Mouse (Mus musculus) limb, embryonic 12.5 days (tissue): ENCODE measurements around the gene Gm10721. TPM values are rescaled to one million over a fixed set of nuclear protein-coding genes. Genes with fewer than 3 reads are reported as not detected.
"Not testable (repeated sequence)": the region's sequence is repeated elsewhere in the genome, so short reads cannot be mapped to it uniquely, and the experiment has no call there.

Source experiments
- ATAC-seq: fragments of 200-750 bp; cut with Nextera tagmentation; 2 replicates; pipeline ENCODE4 v1.8.0; 2017; ENCODE audit warnings: low read depth, moderate TSS enrichment; ENCODE audit not compliant: insufficient number of reproducible peaks, insufficient read depth, low FRiP score, low TSS enrichment
- H3K27ac ChIP-seq: fragments of 300-500 bp; sonication (generic); 2 replicates; pipeline ENCODE4 v1.5.1; 2016; ENCODE audit warnings: mild to moderate bottlenecking, moderate library complexity
- H3K27me3 ChIP-seq: fragments of 300-500 bp; sonication (generic); 2 replicates; pipeline ENCODE4 v1.6.1; 2016; ENCODE audit warnings: mild to moderate bottlenecking, moderate library complexity
- H3K36me3 ChIP-seq: fragments of 300-500 bp; sonication (generic); 2 replicates; pipeline ENCODE4 v1.6.1; 2016; ENCODE audit warnings: mild to moderate bottlenecking, moderate library complexity
- H3K4me1 ChIP-seq: fragments of 300-500 bp; sonication (generic); replicated peaks from 2 replicates; pipeline ENCODE4 v1.6.1; 2016
- H3K4me2 ChIP-seq: fragments of 300-500 bp; sonication (generic); 2 replicates; pipeline ENCODE4 v1.6.1; 2016; ENCODE audit warnings: mild to moderate bottlenecking, moderate library complexity
- H3K4me3 ChIP-seq: fragments of 300-500 bp; sonication (generic); replicated peaks from 2 replicates; pipeline ENCODE4 v1.5.1; 2016; ENCODE audit warnings: mild to moderate bottlenecking
- H3K9ac ChIP-seq: fragments of 300-500 bp; sonication (generic); replicated peaks from 2 replicates; pipeline ENCODE4 v1.6.1; 2016; ENCODE audit warnings: mild to moderate bottlenecking, moderate library complexity
- H3K9me3 ChIP-seq: fragments of 300-500 bp; sonication (generic); 2 replicates; pipeline ENCODE4 v1.6.1; 2016; ENCODE audit warnings: mild to moderate bottlenecking, moderate library complexity
- WGBS: fragments of 180-500 bp; shearing (Covaris S2); methylation state at CpG from one replicate; pipeline ENCODE4 v1.1.7; 2016; 5-methylcytosine and 5-hydroxymethylcytosine counted together
- polyA plus RNA-seq: library from polyadenylated mRNA; unstranded; fragments of >200 nt; fragmentation: Nextera tagmentation; extraction: Ambion mirVana; gene quantifications from 2 replicates; pipeline ENCODE4 v1.2.1, GENCODE M21; 2016

Gene Gm10721
- polyA plus RNA-seq = not detected in 2 replicates

DNA sequence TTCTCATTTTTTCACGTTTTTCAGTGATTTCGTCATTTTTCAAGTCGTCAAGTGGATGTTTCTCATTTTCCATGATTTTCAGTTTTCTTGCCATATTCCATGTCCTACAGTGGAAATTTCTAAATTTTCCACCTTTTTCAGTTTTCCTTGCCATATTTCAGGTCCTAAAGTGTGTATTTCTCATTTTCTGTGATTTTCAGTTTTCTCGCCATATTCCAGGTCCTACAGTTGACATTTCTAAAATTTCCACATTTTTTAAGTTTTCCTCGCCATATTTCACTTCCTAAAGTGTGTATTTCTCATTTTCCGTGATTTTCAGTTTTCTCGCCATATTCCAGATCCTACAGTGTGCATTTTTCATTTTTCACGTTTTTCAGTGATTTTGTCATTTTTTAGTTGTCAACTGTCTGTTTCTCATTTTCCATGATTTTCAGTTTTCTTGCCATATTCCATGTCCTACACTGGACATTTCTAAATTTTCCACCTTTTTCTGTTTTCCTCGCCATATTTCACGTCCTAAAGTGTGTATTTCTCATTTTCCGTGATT, at the start of gene Gm10721:
Gm10721 (plus strand) TSS at position 408 of the 547 bp plus-strand sequence.
- H3K4me3 ChIP-seq, H3K9ac ChIP-seq, H3K27me3 ChIP-seq, H3K4me2 ChIP-seq, H3K9me3 ChIP-seq, H3K4me1 ChIP-seq, H3K36me3 ChIP-seq, H3K27ac ChIP-seq: not testable (repeated sequence)
- ATAC-seq = peak; percentile 64; the same call in 1 of the 2 replicates
- no CpG with 5 or more reads among the region's 11 CpGs for WGBS

DNA sequence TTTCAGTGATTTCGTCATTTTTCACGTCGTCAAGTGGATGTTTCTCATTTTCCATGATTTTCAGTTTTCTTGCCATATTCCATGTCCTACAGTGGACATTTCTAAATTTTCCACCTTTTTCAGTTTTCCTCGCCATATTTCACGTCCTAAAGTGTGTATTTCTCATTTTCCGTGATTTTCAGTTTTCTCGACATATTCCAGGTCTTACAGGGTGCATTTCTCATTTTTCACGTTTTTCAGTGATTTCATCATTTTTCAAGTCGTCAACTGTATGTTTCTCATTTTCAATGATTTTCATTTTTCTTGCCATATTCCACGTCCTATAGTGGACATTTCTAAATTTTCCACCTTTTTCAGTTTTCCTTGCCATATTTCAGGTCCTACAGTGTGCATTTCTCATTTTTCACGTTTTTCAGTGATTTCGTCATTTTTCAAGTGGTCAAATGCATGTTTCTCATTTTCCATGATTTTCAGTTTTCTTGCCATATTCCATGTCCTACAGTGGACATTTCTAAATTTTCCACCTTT, 12.4 kb upstream of the Gm10721 start, which contains the start of gene Gm10722:
Gm10722 (plus strand) TSS at position 478 of the 528 bp plus-strand sequence.
- not testable (repeated sequence) for H3K9me3 ChIP-seq, H3K4me3 ChIP-seq, H3K27ac ChIP-seq, H3K9ac ChIP-seq, H3K27me3 ChIP-seq, H3K4me1 ChIP-seq, ATAC-seq, H3K36me3 ChIP-seq, H3K4me2 ChIP-seq
- WGBS = 73% methylated on average over 12 of the region's 12 CpGs

DNA sequence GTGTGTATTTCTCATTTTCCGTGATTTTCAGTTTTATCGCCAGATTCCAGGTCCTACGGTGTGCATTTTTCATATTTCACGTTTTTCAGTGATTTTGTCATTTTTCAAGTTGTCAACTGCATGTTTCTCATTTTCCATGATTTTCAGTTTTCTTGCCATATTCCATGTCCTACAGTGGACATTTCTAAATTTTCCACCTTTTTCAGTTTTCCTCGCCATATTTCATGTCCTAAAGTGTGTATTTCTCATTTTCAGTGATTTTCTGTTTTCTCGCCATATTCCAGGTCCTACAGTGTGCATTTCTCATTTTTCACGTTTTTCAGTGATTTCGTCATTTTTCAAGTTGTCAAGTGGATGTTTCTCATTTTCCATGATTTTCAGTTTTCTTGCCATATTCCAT, 11.9 kb upstream of the Gm10721 start:
- not testable (repeated sequence) for H3K36me3 ChIP-seq, H3K9me3 ChIP-seq, H3K27me3 ChIP-seq, H3K4me2 ChIP-seq, H3K27ac ChIP-seq, H3K4me1 ChIP-seq, H3K9ac ChIP-seq, H3K4me3 ChIP-seq, ATAC-seq
- WGBS = 65% methylated on average over 8 of the region's 8 CpGs

DNA sequence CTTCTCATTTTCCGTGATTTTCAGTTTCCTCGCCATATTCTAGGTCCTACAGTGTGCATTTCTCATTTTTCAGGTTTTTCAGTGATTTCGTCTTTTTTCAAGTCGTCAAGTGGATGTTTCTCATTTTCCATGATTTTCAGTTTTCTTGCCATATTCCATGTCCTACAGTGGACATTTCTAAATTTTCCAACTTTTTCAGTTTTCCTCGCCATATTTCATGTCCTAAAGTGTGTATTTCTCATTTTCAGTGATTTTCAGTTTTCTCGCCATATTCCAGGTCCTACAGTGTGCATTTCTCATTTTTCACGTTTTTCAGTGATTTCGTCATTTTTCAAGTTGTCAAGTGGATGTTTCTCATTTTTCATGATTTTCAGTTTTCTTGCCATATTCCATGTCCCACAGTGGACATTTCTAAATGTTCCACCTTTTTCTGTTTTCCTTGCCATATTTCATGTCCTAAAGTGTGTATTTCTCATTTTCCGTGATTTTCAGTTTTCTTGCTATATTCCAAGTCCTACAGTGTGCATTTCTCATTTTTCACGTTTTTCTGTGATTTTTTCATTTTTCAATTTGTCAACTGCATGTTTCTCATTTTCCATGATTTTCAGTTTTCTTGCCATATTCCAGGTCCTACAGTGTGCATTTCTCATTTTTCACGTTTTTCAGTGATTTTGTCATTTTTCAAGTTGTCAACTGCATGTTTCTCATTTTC, 10.8 kb upstream of the Gm10721 start:
- H3K9me3 ChIP-seq, H3K27me3 ChIP-seq, H3K27ac ChIP-seq, H3K4me2 ChIP-seq, H3K36me3 ChIP-seq, H3K9ac ChIP-seq, H3K4me1 ChIP-seq, H3K4me3 ChIP-seq: not testable (repeated sequence)
- ATAC-seq = peak; percentile 93
- 70% methylated on average over 9 of the region's 11 CpGs for WGBS

DNA sequence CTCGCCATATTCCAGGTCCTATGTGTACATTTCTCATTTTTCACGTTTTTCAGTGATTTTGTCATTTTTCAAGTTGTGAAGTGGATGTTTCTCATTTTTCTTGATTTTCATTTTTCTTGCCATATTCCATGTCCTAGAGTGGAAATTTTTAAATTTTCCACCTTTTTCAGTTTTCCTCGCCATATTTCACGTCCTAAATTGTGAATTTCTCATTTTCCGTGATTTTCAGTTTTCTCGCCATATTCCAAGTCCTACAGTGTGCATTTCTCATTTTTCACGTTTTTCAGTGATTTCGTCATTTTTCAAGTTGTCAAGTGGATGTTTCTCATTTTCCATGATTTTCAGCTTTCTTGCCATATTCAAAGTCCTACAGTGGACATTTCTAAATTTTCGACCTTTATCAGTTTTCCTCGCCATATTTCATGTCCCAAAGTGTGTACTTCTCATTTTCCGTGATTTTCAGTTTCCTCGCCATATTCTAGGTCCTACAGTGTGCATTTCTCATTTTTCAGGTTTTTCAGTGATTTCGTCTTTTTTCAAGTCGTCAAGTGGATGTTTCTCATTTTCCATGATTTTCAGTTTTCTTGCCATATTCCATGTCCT, 10.0 kb upstream of the Gm10721 start, which contains the start of gene Gm11168:
Gm11168 (plus strand) TSS at position 553 of the 603 bp plus-strand sequence.
- H3K36me3 ChIP-seq, H3K9ac ChIP-seq, H3K9me3 ChIP-seq, H3K4me1 ChIP-seq, H3K27me3 ChIP-seq, H3K4me2 ChIP-seq, H3K27ac ChIP-seq, ATAC-seq, H3K4me3 ChIP-seq: not testable (repeated sequence)
- WGBS = 73% methylated on average over 6 of the region's 14 CpGs

DNA sequence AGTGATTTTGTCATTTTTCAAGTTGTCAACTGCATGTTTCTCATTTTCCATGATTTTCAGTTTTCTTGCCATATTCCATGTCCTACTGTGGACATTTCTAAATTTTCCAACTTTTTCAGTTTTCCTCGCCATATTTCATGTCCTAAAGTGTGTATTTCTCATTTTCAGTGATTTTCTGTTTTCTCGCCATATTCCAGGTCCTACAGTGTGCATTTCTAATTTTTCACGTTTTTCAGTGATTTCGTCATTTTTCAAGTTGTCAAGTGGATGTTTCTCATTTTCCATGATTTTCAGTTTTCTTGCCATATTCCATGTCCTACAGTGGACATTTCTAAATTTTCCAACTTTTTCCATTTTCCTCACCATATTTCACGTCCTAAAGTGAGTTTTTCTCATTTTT, 6.8 kb upstream of the Gm10721 start:
- H3K27me3 ChIP-seq, ATAC-seq, H3K36me3 ChIP-seq, H3K4me2 ChIP-seq, H3K4me3 ChIP-seq, H3K27ac ChIP-seq, H3K4me1 ChIP-seq, H3K9ac ChIP-seq, H3K9me3 ChIP-seq: not testable (repeated sequence)
- WGBS = 81% methylated on average over 1 of the region's 5 CpGs

DNA sequence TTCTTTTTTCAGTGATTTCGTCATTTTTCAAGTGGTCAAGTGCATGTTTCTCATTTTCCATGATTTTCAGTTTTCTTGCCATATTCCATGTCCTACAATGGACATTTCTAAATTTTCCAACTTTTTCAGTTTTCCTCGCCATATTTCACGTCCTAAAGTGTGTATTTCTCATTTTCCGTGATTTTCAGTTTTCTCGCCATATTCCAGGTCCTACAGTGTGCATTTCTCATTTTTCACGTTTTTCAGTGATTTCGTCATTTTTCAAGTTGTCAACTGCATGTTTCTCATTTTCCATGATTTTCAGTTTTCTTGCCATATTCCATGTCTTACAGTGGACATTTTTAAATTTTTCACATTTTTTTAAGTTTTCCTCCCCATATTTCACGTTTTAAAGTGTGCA, 6.3 kb upstream of the Gm10721 start:
- not testable (repeated sequence) for H3K27ac ChIP-seq, H3K27me3 ChIP-seq, H3K4me3 ChIP-seq, H3K9me3 ChIP-seq, H3K4me1 ChIP-seq, H3K9ac ChIP-seq, H3K4me2 ChIP-seq, H3K36me3 ChIP-seq
- 71% methylated on average over 8 of the region's 8 CpGs for WGBS
- ATAC-seq = peak; percentile 71; the same call in 1 of the 2 replicates

DNA sequence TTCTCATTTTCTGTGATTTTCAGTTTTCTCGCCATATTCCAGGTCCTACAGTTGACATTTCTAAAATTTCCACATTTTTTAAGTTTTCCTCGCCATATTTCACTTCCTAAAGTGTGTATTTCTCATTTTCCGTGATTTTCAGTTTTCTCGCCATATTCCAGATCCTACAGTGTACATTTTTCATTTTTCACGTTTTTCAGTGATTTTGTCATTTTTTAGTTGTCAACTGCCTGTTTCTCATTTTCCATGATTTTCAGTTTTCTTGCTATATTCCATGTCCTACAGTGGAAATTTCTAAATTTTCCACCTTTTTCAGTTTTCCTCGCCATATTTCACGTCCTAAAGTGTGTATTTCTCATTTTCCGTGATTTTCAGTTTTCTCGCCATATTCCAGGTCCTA, 5.7 kb upstream of the Gm10721 start:
- WGBS = 81% methylated on average over 8 of the region's 9 CpGs
- not testable (repeated sequence) for H3K36me3 ChIP-seq, H3K9ac ChIP-seq, H3K9me3 ChIP-seq, H3K4me2 ChIP-seq, H3K4me3 ChIP-seq, H3K27ac ChIP-seq, H3K4me1 ChIP-seq, ATAC-seq, H3K27me3 ChIP-seq

DNA sequence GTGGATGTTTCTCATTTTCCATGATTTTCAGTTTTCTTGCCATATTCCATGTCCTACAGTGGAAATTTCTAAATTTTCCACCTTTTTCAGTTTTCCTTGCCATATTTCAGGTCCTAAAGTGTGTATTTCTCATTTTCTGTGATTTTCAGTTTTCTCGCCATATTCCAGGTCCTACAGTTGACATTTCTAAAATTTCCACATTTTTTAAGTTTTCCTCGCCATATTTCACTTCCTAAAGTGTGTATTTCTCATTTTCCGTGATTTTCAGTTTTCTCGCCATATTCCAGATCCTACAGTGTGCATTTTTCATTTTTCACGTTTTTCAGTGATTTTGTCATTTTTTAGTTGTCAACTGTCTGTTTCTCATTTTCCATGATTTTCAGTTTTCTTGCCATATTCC, 3.6 kb upstream of the Gm10721 start:
- no CpG with 5 or more reads among the region's 5 CpGs for WGBS
- 0 out of 2 replicates have a peak, but pooled peaks have one; percentile 54 for ATAC-seq
- H3K4me2 ChIP-seq = not testable (repeated sequence)

DNA sequence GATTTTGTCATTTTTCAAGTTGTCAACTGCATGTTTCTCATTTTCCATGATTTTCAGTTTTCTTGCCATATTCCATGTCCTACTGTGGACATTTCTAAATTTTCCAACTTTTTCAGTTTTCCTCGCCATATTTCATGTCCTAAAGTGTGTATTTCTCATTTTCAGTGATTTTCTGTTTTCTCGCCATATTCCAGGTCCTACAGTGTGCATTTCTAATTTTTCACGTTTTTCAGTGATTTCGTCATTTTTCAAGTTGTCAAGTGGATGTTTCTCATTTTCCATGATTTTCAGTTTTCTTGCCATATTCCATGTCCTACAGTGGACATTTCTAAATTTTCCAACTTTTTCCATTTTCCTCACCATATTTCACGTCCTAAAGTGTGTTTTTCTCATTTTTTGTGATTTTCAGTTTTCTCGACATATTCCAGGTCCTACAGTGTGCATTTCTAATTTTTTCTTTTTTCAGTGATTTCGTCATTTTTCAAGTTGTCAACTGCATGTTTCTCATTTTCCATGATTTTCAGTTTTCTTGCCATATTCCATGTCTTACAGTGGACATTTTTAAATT, 802 bp upstream of the Gm10721 start:
- not testable (repeated sequence) for H3K36me3 ChIP-seq, H3K27ac ChIP-seq, H3K4me3 ChIP-seq, ATAC-seq, H3K4me2 ChIP-seq, H3K4me1 ChIP-seq, H3K27me3 ChIP-seq, H3K9me3 ChIP-seq, H3K9ac ChIP-seq
- WGBS = 83% methylated on average over 3 of the region's 7 CpGs

More for the DNA sequence above, 3.6 kb upstream of the Gm10721 start:
- not testable (repeated sequence) for H3K9ac ChIP-seq, H3K27ac ChIP-seq, H3K27me3 ChIP-seq, H3K4me1 ChIP-seq, H3K36me3 ChIP-seq, H3K9me3 ChIP-seq, H3K4me3 ChIP-seq

DNA sequence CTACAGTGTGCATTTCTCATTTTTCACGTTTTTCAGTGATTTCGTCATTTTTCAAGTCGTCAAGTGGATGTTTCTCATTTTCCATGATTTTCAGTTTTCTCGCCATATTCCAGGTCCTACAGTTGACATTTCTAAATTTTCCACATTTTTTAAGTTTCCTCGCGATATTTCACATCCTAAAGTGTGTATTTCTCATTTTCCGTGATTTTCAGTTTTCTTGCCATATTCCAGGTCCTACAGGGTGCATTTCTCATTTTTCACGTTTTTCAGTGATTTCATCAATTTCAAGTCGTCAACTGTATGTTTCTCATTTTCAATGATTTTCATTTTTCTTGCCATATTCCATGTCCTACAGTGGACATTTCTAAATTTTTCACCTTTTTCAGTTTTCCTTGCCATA, 2.4 kb downstream of the Gm10721 start, which contains the start of gene Gm10720:
Gm10720 (plus strand) TSS at position 301 of the 400 bp plus-strand sequence.
- ATAC-seq, H3K9me3 ChIP-seq, H3K4me3 ChIP-seq, H3K27me3 ChIP-seq, H3K36me3 ChIP-seq, H3K27ac ChIP-seq, H3K4me1 ChIP-seq, H3K4me2 ChIP-seq, H3K9ac ChIP-seq: not testable (repeated sequence)
- 71% methylated on average over 5 of the region's 9 CpGs for WGBS
